28 mouse cellular contexts compared by ENCODE assay signal in genomic region chr16:31062918-31063317, GRCm38 (mm10).
"Had no signal": no experiment of that assay in that cellular context is flagged by ENCODE, and none has a peak within 500 bp of the region (broad histone marks: within the 10 kb centered on the region; RNA-seq: fewer than 3 reads in every experiment).

No protein-coding gene starts in this region.

- H3K27me3 ChIP-seq: heart, embryonic 13.5 days; heart, embryonic 15.5 days; hindbrain, embryonic 12.5 days; kidney, embryonic 15.5 days; limb, embryonic 13.5 days; limb, embryonic 15.5 days; liver, embryonic 12.5 days had no signal

- H3K9me3 ChIP-seq: heart, embryonic 13.5 days; heart, embryonic 15.5 days; hindbrain, embryonic 10.5 days; hindbrain, embryonic 12.5 days; kidney, embryonic 15.5 days; limb, embryonic 13.5 days; limb, embryonic 15.5 days; liver, embryonic 12.5 days had no signal

- H3K4me2 ChIP-seq: heart, embryonic 11.5 days; heart, embryonic 13.5 days; heart, embryonic 15.5 days; hindbrain, embryonic 12.5 days; hindbrain, embryonic 14.5 days; kidney, embryonic 15.5 days; limb, embryonic 13.5 days; limb, embryonic 15.5 days; liver, embryonic 12.5 days had no signal

- ATAC-seq: hindbrain, embryonic 16.5 days; inflammation-experienced regulatory T-cells, adult 6 months; liver, embryonic 12.5 days had no signal

- H3K36me3 ChIP-seq: heart, embryonic 13.5 days; heart, embryonic 15.5 days; hindbrain, embryonic 10.5 days; hindbrain, embryonic 12.5 days; kidney, embryonic 15.5 days; limb, embryonic 13.5 days; limb, embryonic 15.5 days; liver, embryonic 12.5 days had no signal

- DNase-seq: gastrocnemius, adult 2 months; gastrocnemius, postnatal 10 days; gastrocnemius, postnatal 25 days; heart, adult 2 months; heart, postnatal 14 days; heart, postnatal 4 days; kidney, adult 11 months; kidney, adult 2 months; kidney, adult 9 months; kidney, postnatal 14 days; kidney, postnatal 36 days; layer of hippocampus, adult 9-11 months; layer of hippocampus, postnatal 36 days; left cerebral cortex, postnatal 4 days had no signal

- H3K4me3 ChIP-seq: gastrocnemius, adult 2 months; heart, adult 2 months; heart, embryonic 13.5 days; heart, embryonic 15.5 days; hindbrain, embryonic 10.5 days; hindbrain, embryonic 12.5 days; kidney, embryonic 15.5 days; limb, embryonic 13.5 days; limb, embryonic 15.5 days; liver, embryonic 12.5 days had no signal

- H3K27ac ChIP-seq: gastrocnemius, adult 2 months; heart, adult 2 months; heart, embryonic 13.5 days; heart, embryonic 15.5 days; hindbrain, embryonic 12.5 days; hindbrain, embryonic 14.5 days; kidney, embryonic 15.5 days; kidney, postnatal 0 days; limb, embryonic 13.5 days; limb, embryonic 15.5 days; liver, embryonic 12.5 days; liver, embryonic 14.5 days had no signal

- H3K9ac ChIP-seq: heart, embryonic 13.5 days; heart, embryonic 15.5 days; hindbrain, embryonic 12.5 days; hindbrain, embryonic 14.5 days; kidney, embryonic 15.5 days; limb, embryonic 13.5 days; limb, embryonic 15.5 days; liver, embryonic 12.5 days; liver, embryonic 14.5 days had no signal
